Mouse (Mus musculus): Measurements from ENCODE around the gene Atg3.

The Atg3 gene

DNA sequence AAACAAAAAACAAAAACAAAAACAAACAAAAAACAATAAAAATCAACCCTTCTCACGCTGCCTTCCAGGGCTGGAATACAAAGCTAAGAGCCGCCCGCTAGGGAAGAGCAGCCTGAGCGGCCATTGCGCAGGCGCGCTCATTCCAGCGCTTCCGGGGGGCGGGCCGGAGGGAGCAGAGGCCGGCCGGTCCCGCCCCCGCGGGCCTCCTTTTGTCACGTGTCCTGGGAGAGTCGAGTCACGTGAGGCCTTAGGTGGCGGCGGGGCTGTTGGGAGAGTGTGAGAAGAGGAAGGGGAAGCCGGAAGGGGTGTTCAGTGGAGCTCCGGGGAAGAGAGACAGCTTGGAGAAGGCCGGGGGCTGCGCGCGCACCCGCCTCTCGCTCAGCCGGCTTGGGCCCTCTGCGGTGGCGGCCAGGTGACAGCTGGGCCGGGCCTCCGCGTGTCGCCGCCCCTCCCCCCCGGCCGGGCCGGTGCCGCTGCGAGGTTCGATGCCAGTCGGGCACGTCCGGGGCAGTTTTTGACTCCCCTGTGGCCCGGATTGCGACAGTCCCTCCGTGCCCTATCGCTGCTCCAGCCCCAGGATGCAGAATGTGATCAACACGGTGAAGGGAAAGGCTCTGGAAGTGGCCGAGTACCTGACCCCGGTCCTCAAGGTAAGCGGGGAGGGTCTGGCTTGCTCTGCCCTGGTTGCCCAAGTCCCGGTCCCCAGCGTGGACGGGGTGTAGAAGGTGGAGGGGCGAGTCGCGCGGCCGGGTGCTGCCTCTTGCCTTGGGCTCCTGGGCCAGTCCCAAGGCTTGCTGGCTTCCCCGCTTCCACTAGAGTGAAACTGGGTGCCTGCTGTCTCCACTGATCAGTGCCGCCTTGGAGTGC lies at the start of gene Atg3, which contains the start of gene Slc35a5:
Gene Atg3 (plus strand): TSS at position 264 of the 867 bp plus-strand sequence.
Gene Slc35a5 (minus strand): TSS at position 185 of the 867 bp plus-strand sequence.
- peak; percentile 98 for DNase-seq (ENCODE audit: low read depth, low spot score)

DNA sequence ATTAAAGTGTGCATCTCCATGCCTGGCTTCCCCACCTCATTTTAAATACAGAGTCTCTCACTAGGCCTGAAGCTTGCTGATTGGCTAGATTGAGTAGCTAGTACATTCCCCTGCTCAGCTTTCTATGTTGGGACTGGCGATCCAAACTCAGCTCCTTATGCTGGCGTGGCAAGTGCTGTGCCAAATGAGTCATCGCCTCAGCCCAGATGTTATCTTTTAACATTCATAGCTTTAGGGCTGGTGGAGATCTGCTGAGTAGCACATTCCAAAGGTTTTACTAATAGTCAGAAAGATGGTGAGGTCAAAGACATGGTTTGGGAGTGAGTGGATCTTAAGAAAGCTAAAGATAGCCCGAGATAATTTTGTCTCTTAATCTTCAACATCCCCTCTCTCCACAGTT lies 48.1 kb upstream of the Atg3 start:
- DNase-seq (ENCODE audit: low read depth, low spot score): peak; percentile 68

DNA sequence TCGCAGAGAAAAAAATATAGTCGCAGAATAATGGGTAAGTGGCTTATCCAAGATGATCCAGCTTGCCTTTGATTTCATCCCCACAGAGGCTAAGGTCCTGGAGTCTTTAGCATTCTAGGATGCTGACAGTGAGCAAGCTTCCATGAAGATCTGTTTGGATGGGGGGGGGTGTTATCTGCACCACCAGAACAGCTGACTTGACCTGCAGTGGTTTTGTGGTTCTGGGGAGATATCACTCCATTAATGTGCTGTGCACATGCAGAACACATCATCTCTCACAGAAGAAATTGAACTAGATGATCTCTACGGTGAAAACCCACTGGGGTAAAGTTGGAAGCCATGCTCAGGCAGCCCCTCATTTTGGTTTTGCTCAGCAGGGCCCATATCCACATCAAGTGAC lies 41.4 kb upstream of the Atg3 start:
- no peak for DNase-seq (ENCODE audit: low read depth, low spot score)

DNA sequence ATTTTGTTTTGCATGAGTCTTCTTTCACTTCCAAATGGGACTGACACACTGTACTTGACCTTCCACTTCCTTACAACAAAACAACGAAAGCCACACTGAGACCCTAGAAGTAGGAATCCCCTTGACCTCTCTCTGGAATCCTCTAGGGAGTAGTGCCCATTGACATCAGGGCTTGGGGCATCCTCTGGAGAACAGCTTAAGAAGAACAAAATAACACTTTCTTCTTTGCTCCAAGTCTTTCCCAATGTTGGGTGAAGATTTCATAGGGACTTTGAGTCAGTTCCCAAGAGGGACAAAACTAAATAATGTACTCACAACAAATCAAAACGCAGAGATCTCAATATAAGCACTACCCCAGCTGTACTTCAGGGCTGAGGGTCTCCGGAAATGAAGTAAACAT lies 39.8 kb upstream of the Atg3 start:
- DNase-seq (ENCODE audit: low read depth, low spot score): no peak

DNA sequence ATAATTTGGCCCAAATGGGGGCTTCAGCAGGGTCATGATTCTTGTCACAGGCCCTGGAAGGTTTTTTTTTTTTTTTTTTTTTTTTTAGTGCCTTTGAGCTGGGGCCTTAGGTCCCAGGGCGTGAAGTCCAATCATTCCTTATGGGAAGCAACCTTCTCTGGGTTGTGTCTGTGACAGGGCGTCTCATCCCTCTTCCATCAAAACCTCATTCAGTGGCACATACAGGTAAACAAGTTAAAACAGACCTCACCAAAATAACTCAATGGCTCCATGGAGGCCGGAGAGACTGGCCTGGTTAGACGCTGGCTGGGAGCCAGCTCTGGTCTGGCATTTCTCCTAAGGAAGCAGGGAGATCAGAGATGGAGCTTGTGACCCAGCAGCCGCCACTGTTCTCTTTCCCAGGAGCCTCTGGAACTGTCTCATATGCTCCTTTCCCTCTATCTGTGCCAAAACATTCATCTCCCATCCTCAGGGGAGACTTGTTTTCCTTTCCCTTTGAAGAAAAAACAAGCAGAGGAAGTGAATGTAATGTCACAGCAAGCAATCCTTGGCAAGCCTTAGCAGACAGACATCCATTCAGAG lies 37.6 kb upstream of the Atg3 start:
- peak; percentile 58 for DNase-seq (ENCODE audit: low read depth, low spot score)

DNA sequence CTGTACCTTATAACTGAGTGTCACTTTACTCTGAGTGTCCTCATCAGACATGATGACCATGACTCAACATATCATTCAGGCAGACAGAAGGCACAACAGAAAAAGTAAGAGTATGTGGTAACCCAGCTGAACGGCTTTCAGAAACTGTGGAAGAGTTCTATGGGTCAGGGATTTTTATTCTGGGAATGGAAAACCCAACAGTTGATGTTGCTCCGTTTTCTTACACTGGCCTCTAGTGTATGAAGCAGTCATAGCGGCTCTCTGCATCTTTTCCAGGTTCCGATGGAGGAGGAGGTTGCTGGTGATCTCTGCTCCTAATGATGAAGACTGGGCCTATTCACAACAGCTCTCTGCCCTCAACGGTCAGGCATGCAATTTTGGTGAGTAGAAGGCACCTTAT lies 36.0 kb upstream of the Atg3 start:
- DNase-seq (ENCODE audit: low read depth, low spot score): peak; percentile 34

DNA sequence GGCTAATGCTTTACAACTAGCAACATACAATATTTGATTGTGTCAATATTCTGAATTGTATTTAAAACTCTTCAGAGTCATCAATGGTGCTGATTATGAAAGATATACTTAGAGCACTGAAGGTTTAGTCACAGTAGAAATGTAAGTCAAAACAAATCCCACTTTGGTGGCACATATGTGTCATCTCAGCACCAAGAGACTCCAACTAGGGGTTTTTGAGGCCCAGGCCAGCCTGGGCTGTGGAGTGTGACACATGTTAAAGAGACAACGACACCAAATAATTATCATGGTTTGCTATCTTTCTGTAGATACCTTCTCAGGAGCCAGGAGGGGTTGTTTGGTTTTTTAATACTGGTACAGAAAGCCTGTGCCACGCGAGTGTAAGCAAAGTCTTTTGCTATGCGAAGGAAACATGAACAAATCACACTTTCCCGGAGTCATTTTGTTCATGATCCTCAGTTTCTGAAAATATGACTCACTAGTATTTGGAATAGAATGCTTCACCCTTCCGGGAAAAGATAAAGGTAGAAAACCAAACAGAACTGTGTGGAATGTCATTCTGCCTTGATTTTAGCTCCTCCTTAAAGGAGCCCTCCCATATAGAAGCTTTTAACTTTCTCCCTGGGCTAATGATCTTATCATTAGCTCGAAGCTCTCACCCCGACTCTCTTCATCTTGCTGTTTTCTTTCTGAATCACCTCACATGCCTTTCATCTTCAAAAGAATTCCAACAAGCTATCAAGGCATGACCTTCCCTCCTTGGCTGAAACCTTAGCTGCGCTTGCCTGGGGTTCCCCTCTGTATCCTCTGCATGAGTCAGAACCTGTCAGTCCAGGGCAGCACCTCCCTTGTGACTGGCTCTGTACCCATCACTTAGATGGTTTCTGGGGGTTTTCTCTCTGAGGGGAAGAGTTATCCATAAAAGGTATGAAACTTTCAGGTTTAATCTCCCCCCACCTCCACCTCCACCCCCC lies 34.1 kb upstream of the Atg3 start:
- DNase-seq (ENCODE audit: low read depth, low spot score): no peak

DNA sequence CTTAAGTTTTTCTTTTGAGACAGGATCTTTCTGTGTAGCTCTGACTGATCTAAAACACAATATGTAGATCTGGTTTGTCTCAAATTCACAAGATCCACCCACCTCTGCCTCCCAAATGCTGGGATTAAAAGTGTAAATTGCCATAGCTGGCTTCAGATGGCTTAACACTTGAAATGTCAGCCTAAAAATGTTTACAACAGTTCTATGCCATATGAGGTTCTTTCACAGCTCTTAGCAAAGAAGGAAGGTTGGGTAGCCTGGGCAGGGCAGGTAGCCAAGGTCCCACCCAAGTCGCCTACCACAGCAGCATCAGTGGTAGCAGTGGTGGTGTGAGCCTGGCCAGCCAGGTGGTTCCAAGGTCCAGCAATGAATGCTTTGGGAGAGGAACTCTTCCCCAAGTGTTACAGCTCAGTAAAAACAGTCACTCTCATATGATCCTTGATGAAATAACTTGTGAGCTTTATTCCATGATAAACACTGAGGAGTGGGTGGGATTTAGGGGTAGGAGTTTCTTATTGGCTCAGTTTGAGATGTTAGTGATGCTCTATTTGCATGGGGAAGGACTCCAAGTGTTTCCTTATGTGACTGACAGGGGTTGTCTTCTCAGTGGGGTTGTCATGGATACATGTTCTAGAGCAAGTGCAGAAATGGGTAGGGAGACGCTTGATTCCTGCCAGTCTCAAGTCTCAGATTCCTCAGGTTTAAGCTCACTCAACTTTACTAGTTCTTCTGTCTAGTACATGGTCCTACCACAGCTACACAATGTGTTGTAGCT lies 30.5 kb upstream of the Atg3 start:
- DNase-seq (ENCODE audit: low read depth, low spot score): peak; percentile 87

DNA sequence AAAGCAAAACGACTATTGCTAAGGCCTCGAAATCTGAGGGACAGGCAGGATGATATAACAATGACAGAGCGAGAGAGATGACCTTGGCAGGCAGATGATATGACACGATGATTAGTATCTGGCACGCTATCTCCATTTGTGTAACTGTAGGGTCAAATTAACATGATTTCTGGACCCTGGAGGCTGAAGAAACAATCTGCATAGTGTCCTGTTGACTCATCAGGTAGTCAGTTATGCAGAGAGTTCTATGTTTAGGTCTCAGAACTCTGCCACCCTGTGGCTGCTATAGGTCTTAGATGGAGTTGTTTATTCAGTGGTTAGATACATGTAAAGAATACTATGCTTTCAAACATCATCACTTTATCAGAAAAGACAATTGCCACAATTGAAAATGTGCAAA lies 16.9 kb upstream of the Atg3 start:
- peak; percentile 43 for DNase-seq (ENCODE audit: low read depth, low spot score)

DNA sequence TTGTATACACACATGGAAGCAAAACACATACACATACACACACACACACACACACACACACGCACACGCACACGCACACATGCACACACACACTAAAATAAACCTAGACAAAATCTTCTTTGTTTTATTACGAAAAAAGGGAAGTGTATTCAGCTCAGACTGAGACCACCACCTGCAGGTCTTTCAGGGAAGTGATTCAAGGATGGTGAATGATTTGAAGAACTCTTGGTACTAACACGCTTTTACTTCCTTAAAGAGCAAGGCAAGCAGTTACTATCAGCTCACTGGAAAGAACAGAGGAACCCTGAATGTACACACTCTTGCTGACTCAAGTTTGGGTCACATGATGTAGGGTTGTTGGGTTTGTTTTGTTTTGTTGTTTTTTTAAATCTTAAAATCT lies 16.0 kb upstream of the Atg3 start:
- peak; percentile 12 for DNase-seq (ENCODE audit: low read depth, low spot score)

DNA sequence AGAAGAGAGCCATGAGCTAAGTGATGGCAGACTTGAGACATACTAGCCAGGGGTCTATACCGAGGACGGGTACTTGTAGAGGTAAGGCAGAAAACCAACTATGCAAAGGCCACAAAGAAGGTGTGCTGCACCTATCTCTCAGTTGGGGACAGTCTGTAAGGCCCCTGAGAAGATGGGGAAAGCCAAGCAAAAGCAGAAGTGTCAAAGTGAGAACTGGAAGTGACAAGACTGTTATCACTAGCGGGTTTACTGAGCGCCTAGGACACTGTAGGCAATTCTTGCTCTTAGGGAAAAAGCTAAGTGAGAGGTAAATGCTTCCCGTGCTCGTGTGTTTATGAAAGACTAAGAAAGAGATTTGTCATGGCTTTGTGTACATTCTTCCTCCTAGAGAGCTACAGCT lies 13.5 kb upstream of the Atg3 start:
- DNase-seq (ENCODE audit: low read depth, low spot score): no peak

DNA sequence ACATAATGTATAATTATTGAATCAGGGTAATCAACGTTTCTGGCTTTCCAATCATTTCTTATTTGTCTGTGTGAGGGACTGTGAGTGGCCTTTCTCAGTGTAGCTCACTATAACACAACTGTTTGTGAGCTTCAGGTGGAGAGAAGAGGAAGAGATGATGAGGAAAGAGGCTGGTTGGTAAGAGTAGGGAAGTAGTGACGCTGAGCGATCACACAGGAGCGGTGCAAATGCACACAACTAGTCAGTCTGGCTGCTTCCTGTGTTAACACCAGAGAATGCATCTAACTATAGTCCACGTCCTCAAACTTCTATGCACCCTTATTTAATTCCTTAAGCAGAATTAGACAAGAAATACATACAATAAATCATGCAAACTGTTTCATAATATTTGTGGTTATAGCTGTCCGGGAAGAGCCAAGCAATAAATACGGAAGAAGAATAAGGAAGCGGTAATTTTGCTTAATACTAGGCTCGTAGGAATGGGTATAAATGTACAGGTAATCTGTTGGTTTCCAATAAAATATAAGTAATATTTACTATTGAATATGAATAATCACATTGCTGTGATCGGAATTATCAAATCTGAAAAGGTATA lies 10.0 kb upstream of the Atg3 start:
- DNase-seq (ENCODE audit: low read depth, low spot score): no peak

DNA sequence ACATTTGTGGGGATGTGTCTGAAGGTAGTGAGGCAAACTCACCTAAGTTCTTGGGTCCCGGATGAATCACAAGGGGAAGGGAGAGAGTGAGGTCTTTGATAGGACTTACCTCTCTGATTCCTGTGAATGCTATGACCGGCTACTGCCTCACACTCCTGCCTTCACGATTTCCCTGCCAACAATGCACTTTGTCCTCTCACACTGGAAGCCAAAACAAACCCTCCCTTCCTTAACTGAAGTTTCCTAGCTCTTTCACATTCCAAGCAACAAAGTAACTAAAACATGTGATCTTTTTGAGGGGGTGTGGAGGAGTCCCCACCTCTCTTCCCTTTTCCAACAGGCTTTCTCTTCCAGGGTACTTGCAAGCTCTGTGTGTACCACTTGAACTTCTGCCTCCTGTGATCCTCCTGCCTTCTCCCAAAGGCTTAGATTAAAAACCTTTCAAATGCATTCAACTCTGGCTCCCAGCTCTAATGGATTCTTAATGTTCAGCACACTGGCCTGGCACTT lies 3.8 kb upstream of the Atg3 start:
- DNase-seq (ENCODE audit: low read depth, low spot score): no peak

DNA sequence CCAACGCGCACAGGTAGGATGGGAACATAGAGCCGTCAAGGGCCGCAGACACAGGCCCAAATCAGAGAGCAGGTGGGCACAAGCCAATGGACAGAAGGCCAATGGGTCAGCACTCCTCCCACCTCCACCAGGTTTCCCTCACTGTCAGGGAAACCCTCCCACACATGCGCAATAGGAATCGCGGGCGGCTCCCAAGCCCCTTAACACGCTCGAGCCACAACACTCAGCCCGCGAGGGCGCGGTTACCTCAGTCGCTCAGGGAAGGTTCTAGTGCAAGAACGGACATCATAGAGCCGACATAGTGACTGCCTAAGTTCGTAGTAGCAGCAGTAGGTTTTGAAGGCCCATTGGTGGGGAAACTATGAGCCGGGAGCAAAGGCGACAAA lies 456 bp upstream of the Atg3 start:
- peak; percentile 87 for DNase-seq (ENCODE audit: low read depth, low spot score)

DNA sequence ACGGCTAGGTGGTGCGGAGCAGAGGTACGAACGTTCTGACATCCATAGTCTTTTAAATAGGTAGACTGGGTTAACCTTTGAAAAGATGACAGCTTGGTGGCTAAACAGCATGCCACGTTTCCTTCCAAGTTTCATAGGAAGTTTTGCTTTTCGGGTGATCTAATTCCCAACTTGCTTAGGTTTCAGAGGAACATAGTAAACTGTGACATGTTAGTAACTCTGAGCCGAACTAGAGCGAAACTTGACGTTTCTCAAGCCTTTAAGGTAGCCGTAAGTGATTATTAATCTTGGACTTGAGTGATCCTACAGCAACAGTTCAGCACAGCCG lies 768 bp downstream of the Atg3 start:
- no peak for DNase-seq (ENCODE audit: low read depth, low spot score)

DNA sequence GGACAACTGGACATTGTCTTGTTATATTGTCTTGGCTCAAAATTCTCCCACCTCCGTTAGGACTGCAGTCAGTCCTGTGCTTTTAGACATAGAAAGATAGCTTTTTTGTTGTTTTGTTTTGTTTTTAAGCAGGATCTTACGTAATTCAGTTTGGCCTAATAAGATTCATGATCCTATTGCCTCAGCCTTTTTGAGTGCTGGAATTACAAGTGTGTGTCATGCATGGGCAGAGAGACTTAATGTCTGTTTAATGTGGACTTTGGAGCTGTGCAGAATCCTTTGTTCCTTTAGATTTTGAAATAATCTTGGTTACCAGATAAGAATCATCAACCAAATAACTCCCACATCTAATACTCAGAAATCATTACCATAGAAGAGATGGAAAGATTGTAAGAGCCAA lies 20.0 kb downstream of the Atg3 start:
- no peak for DNase-seq (ENCODE audit: low read depth, low spot score)

DNA sequence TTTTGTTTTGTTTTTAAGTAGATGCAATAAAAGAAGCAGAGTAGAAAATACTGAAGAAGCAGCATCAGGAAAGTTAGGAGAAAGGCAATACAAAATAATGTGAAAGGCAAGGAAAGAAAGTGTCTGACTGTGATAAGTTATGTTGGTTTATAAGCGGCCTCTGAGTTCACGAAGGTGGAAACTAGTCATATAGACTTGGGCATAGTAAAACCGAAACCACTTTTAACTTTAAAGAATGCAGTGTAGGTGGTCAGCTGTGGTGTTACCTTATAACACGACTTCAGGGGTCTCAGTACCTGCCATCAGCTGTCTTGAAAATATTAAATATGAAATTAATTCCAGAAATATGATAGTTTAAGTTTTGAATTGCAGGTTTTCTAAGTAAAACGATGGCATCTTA lies 23.2 kb downstream of the Atg3 start:
- no peak for DNase-seq (ENCODE audit: low read depth, low spot score)

DNA sequence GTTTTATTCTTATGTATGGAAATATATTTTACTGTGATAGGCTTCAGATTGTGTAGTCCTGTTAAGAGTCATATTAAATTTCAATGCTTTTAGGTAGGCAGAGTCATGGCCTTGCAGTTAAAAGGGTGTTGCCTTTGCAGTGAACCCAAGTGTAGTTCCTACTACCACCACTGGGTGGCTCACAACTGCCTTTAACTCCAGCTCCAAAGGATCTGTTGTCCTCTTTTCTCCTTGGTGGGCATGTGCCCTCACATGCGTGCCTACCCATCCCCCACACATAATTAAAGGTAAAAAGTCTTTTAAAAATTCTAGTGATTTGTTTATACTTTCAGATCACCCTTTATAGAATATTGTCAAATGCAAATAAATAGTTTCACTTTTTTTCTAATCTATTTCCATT lies 34.0 kb downstream of the Atg3 start:
- DNase-seq (ENCODE audit: low read depth, low spot score): peak; percentile 91

DNA sequence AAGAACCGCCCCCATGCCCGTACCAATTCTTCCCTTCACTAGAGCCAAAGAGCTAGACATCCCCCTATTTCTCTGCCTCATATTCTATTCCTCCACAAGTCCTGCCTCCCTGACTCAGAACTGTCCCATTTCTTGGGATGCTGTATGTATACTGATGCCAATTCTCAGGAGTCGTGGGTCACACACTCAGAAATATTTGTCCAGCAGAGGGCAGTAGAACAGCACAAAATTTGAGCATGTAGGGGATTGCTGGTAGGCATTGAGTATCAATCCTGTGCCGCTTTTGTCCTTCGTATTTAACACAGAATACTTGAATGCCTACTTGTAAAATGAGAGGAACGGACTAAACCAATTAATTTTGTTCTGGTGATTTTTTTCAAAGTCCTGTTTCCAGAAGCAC lies 38.2 kb downstream of the Atg3 start:
- DNase-seq (ENCODE audit: low read depth, low spot score): peak; percentile 90

DNA sequence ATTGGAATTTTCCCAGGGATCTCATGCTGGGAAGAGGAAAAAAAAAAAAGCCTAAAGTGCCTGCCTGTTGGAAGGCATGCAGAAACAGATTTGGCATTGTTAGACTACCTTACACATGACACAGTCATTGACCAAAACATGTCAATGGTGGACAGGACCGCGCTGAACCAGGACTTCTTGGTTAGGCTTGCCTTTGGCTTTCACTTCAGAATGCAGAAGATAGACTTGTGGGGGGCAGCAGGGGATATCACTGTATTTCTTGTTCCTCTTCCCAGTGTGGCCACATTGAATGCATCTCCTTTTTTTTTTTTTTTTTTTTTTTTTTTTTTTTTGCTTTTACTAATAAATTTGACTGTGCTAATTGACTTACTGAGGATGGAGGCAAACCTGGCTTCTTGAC lies 42.8 kb downstream of the Atg3 start:
- DNase-seq (ENCODE audit: low read depth, low spot score): peak; percentile 47

DNA sequence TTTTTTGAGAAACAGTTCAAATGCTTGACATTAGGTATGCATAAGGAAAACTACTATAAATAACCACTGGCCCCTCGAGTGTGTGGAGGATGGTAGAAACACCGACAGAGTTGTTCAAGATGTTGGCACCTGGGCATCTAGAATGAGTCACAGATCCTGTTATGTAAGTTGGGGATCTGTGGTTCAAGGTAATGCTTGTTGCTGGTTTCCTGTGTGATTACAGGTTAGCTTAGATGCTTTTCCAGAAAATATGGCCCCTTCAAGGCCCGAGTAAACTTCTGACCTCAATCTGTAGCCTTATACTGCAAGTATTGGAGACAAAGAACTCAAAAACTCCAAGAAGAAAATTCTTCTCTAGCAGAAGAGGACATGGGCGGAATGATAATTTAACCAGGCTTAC lies 45.9 kb downstream of the Atg3 start:
- no peak for DNase-seq (ENCODE audit: low read depth, low spot score)
